Mouse (Mus musculus) midbrain, embryonic 13.5 days (tissue): ENCODE measurements around the gene Ctsw. TPM values are rescaled to one million over a fixed set of nuclear protein-coding genes. Genes with fewer than 3 reads are reported as not detected.
A peak's percentile ranks its signal among the peaks of the same experiment; 100 is the strongest.

Experiments used
- ATAC-seq: fragments of 200-750 bp; cut with Nextera tagmentation; 2 replicates; pipeline ENCODE4 v1.8.0; 2017; ENCODE audit warnings: mild to moderate bottlenecking, moderate TSS enrichment, moderate library complexity
- H3K27ac ChIP-seq: fragments of 300-500 bp; sonication (generic); 2 replicates; pipeline ENCODE4 v1.5.1; 2015; ENCODE audit warnings: inconsistent platforms, mild to moderate bottlenecking, moderate library complexity
- H3K27me3 ChIP-seq: fragments of 300-500 bp; sonication (generic); 2 replicates; pipeline ENCODE4 v1.6.1; 2015; ENCODE audit warnings: mild to moderate bottlenecking, inconsistent platforms
- H3K36me3 ChIP-seq: fragments of 300-500 bp; sonication (generic); 2 replicates; pipeline ENCODE4 v1.6.1; 2015; ENCODE audit warnings: mild to moderate bottlenecking, inconsistent platforms
- H3K4me1 ChIP-seq: fragments of 300-500 bp; sonication (generic); replicated peaks from 2 replicates; pipeline ENCODE4 v1.6.1; 2015; ENCODE audit warnings: inconsistent platforms
- H3K4me2 ChIP-seq: fragments of 300-500 bp; sonication (generic); replicated peaks from 2 replicates; pipeline ENCODE4 v1.6.1; 2015; ENCODE audit warnings: moderate library complexity, mild to moderate bottlenecking, inconsistent platforms
- H3K4me3 ChIP-seq: fragments of 300-500 bp; sonication (generic); replicated peaks from 2 replicates; pipeline ENCODE4 v1.5.1; 2015; ENCODE audit warnings: mild to moderate bottlenecking, inconsistent platforms
- H3K9ac ChIP-seq: fragments of 300-500 bp; sonication (generic); replicated peaks from 2 replicates; pipeline ENCODE4 v1.6.1; 2015; ENCODE audit warnings: mild to moderate bottlenecking, inconsistent platforms
- H3K9me3 ChIP-seq: fragments of 300-500 bp; sonication (generic); 2 replicates; pipeline ENCODE4 v1.6.1; 2016; ENCODE audit warnings: mild to moderate bottlenecking, inconsistent platforms
- WGBS: fragments of 180-500 bp; shearing (Covaris S2); methylation state at CpG from one replicate; pipeline ENCODE4 v1.1.7; 2015; 5-methylcytosine and 5-hydroxymethylcytosine counted together
- polyA plus RNA-seq: library from polyadenylated mRNA; unstranded; fragments of >200 nt; fragmentation: Nextera tagmentation; extraction: Ambion mirVana; gene quantifications from 2 replicates; pipeline ENCODE4 v1.2.1, GENCODE M21; 2015

Gene Ctsw
- polyA plus RNA-seq, 1 experiment from 2014 or later = 5.7 TPM

GRCm38 (mm10) chr19:5486286-5486685 is 18.0 kb upstream of the Ctsw start:
- Histone ChIP-seq H3K27ac (0 out of 2 replicates have a peak overlapping the region, but pooled peaks have one; percentile 5), H3K4me3 (no peak overlapping the region), H3K27me3 (no peaks in the 10 kb centered on the region), H3K9ac (0 out of 2 replicates have a peak overlapping the region, but pooled peaks have one; percentile 24), H3K4me1 (peaks cover 36% of the 10 kb centered on the region), H3K36me3 (peaks cover 51% of the 10 kb centered on the region), H3K9me3 (no peaks in the 10 kb centered on the region), H3K4me2 (no peak overlapping the region)
- no peak for ATAC-seq
- WGBS = 87% methylated on average over 8 of the region's 8 CpGs

DNA sequence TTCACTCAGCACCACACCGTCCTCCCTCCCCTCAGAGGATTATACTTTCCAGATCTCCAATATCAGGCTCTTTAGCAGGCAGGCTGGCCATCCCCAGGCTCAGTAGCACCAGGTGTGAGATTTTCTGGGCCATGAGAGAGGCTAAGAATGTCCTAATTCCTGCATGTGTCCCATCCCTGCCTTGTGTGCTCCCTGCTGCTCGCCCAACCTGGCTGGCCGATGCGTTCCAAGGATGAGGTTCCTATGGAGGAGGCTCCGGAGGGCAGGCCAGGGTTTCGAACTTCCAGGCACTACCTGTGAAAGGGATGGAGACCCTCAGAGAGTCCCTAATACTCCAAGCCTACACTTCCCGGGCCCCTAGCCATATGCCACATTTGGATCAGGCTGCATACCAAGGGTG is 17.5 kb upstream of the Ctsw start:
- H3K36me3 ChIP-seq = peaks cover 52% of the 10 kb centered on the region
- H3K9me3 ChIP-seq = no peaks in the 10 kb centered on the region
- peaks cover 36% of the 10 kb centered on the region for H3K4me1 ChIP-seq
- H3K4me3 ChIP-seq = no peak overlapping the region
- no peaks in the 10 kb centered on the region for H3K27me3 ChIP-seq
- no peak overlapping the region for H3K9ac ChIP-seq
- H3K27ac ChIP-seq = no peak overlapping the region
- no peak for ATAC-seq
- no peak overlapping the region for H3K4me2 ChIP-seq
- 94% methylated on average over 7 of the region's 7 CpGs for WGBS

DNA sequence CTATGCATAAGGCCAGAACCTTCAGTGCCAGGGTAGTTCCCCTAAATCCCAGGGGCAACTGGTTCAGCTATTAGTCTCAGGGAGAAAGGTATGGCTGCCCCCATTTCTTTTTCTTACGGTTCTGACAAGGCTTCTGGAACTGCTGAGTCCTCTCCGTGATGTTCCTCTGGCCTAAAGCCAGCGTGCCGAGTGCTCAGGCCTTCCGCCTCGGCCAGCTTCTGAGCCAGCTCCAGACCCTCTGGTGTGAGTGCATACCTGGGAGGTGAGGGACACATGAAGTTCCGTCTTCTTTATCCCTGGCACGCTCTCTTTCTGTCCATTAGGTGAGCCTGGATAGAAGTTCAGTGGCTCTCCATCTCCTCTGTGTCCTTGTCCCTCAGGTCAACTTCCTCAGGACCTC is 17.1 kb upstream of the Ctsw start:
- no peak overlapping the region for H3K4me3 ChIP-seq
- no peak overlapping the region for H3K9ac ChIP-seq
- no peaks in the 10 kb centered on the region for H3K27me3 ChIP-seq
- no peaks in the 10 kb centered on the region for H3K9me3 ChIP-seq
- peaks cover 36% of the 10 kb centered on the region for H3K4me1 ChIP-seq
- ATAC-seq = no peak
- whole genome bisulfite sequencing = 91% methylated on average over 8 of the region's 8 CpGs
- peaks cover 52% of the 10 kb centered on the region for H3K36me3 ChIP-seq
- H3K4me2 ChIP-seq = no peak overlapping the region
- no peak overlapping the region for H3K27ac ChIP-seq

DNA sequence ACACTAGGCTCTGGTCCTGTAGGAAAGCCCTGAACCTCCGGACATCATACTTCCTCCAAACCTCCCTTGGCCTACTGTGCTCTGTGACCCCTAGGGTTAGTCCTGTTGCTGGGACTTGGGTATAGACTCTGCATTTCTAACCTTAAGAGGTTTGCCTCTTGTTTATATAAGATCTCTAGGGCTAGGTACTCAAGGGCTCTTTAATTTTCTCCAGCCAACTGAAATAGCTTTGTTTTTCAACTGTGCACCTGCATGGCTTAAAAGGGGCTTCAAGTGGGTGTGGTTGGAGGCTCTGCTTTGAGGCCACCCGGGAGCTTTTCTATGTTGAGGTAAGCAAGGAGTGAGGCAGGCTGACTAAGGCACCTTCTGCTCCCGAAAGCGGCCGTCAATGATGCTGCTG is 16.2 kb upstream of the Ctsw start:
- ATAC-seq = no peak
- no peak overlapping the region for H3K4me2 ChIP-seq
- H3K4me1 ChIP-seq = peaks cover 29% of the 10 kb centered on the region
- H3K36me3 ChIP-seq = peaks cover 56% of the 10 kb centered on the region
- no peaks in the 10 kb centered on the region for H3K27me3 ChIP-seq
- 92% methylated on average over 5 of the region's 5 CpGs for WGBS
- H3K27ac ChIP-seq = no peak overlapping the region
- H3K9ac ChIP-seq = no peak overlapping the region
- no peak overlapping the region for H3K4me3 ChIP-seq
- no peaks in the 10 kb centered on the region for H3K9me3 ChIP-seq

- Histone ChIP-seq H3K27ac (no peak overlapping the region), H3K9me3 (no peaks in the 10 kb centered on the region), H3K4me3 (no peak overlapping the region), H3K9ac (no peak overlapping the region), H3K27me3 (no peaks in the 10 kb centered on the region), H3K4me1 (peaks cover 20% of the 10 kb centered on the region), H3K36me3 (peaks cover 56% of the 10 kb centered on the region), H3K4me2 (no peak overlapping the region)
- 96% methylated on average over 19 of the region's 19 CpGs for WGBS
- no peak for ATAC-seq
Observed at GRCm38 (mm10) chr19:5483386-5484359, 15.4 kb upstream of the Ctsw start.

DNA sequence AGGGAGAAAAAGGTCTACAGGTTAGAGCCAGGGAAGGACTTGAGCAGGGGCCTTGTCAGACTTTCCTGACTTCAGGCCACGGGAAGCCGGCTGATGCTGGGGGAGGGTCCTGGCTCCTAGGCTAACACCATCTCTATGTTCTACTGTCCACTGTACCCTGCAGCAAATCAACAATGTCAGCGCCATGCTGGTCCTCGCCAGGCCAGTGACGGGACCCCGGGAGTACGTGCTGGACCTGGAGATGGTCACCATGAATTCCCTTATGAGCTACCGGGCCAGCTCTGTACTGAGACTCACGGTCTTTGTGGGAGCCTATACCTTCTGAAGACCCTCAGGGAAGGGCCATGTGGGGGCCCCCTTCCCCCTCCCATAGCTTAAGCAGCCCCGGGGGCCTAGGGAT is 13.1 kb upstream of the Ctsw start:
- Histone ChIP-seq H3K4me3 (no peak overlapping the region), H3K4me2 (no peak overlapping the region), H3K9ac (no peak overlapping the region), H3K9me3 (no peaks in the 10 kb centered on the region), H3K36me3 (peaks cover 65% of the 10 kb centered on the region), H3K27ac (no peak overlapping the region), H3K4me1 (peaks cover 2% of the 10 kb centered on the region), H3K27me3 (no peaks in the 10 kb centered on the region)
- 90% methylated on average over 10 of the region's 10 CpGs for WGBS
- no peak for ATAC-seq

- ATAC-seq = no peak
- no peak overlapping the region for H3K9ac ChIP-seq
- no peak overlapping the region for H3K27ac ChIP-seq
- H3K4me1 ChIP-seq = peaks cover 12% of the 10 kb centered on the region
- no peak overlapping the region for H3K4me2 ChIP-seq
- 94% methylated on average over 10 of the region's 10 CpGs for WGBS
- H3K36me3 ChIP-seq = peaks cover 51% of the 10 kb centered on the region
- no peak overlapping the region for H3K4me3 ChIP-seq
- no peaks in the 10 kb centered on the region for H3K27me3 ChIP-seq
- H3K9me3 ChIP-seq = no peaks in the 10 kb centered on the region
Observed at GRCm38 (mm10) chr19:5480016-5480415, 11.7 kb upstream of the Ctsw start.

DNA sequence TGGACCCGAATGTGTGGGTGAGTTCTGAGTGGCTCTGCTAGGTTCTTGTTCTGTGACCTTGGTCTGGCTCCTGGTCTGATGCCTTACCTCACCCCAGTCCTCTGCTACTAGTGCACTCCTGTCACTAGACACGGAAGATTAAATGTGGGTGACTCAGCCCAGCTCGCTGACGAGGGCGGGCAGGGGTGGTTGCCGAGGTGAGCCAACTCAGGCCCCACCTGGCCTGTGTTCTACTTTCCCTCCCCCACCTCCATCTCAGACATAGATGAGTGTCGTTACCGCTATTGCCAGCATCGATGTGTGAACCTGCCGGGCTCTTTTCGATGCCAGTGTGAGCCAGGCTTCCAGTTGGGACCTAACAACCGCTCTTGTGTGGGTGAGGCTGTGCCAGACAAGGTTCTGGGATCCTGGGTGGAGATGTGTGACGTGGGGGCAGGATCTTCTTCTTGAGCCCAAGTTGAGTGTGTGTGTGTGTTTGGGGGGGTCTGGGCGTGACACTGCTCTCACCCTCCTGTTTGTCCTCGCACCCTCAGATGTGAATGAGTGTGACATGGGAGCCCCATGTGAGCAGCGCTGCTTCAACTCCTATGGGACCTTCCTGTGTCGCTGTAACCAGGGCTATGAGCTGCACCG is 9.5 kb upstream of the Ctsw start:
- Histone ChIP-seq H3K27ac (no peak overlapping the region), H3K9me3 (no peaks in the 10 kb centered on the region), H3K9ac (no peak overlapping the region), H3K36me3 (peaks cover 30% of the 10 kb centered on the region), H3K4me2 (no peak overlapping the region), H3K4me3 (no peak overlapping the region), H3K27me3 (no peaks in the 10 kb centered on the region), H3K4me1 (peaks cover 27% of the 10 kb centered on the region)
- ATAC-seq = no peak
- WGBS = 94% methylated on average over 18 of the region's 18 CpGs

GRCm38 (mm10) chr19:5477004-5477667 is 8.8 kb upstream of the Ctsw start:
- no peak overlapping the region for H3K9ac ChIP-seq
- H3K27ac ChIP-seq = no peak overlapping the region
- H3K4me1 ChIP-seq = peaks cover 27% of the 10 kb centered on the region
- no peaks in the 10 kb centered on the region for H3K27me3 ChIP-seq
- no peak overlapping the region for H3K4me2 ChIP-seq
- peaks cover 23% of the 10 kb centered on the region for H3K36me3 ChIP-seq
- H3K4me3 ChIP-seq = no peak overlapping the region
- H3K9me3 ChIP-seq = no peaks in the 10 kb centered on the region
- no peak for ATAC-seq
- 86% methylated on average over 10 of the region's 10 CpGs for WGBS

GRCm38 (mm10) chr19:5475069-5475714 is 6.9 kb upstream of the Ctsw start:
- Histone ChIP-seq H3K4me2 (peak overlapping the region; percentile 95), H3K27ac (peak overlapping the region; percentile 60), H3K9me3 (no peaks in the 10 kb centered on the region), H3K27me3 (no peaks in the 10 kb centered on the region), H3K4me1 (peaks cover 30% of the 10 kb centered on the region), H3K9ac (peak overlapping the region; percentile 81), H3K36me3 (0 out of 2 replicates have a peak, but pooled peaks cover 15% of the 10 kb centered on the region), H3K4me3 (peak overlapping the region; percentile 57)
- ATAC-seq = peak; percentile 25
- 23% methylated on average over 13 of the region's 13 CpGs for WGBS

- H3K4me3 ChIP-seq = peak overlapping the region; percentile 57
- peak overlapping the region; percentile 95 for H3K4me2 ChIP-seq
- H3K27ac ChIP-seq = peak overlapping the region; percentile 60
- peak overlapping the region; percentile 81 for H3K9ac ChIP-seq
- H3K36me3 ChIP-seq = 0 out of 2 replicates have a peak, but pooled peaks cover 11% of the 10 kb centered on the region
- no peaks in the 10 kb centered on the region for H3K27me3 ChIP-seq
- H3K9me3 ChIP-seq = no peaks in the 10 kb centered on the region
- peaks cover 30% of the 10 kb centered on the region for H3K4me1 ChIP-seq
- WGBS = under 1% methylated on average over 63 of the region's 68 CpGs
- peak; percentile 81 for ATAC-seq
Observed at GRCm38 (mm10) chr19:5474281-5475068, 6.2 kb upstream of the Ctsw start.
